Comparison of ENCODE assay signal across 17 mouse cellular contexts in genomic region chr6:147391425-147392158, GRCm38 (mm10).
DNase-seq lines count a peak whose midpoint lies in the region; ATAC-seq lines count a peak whose summit lies in the region.
"Had no signal": no experiment of that assay in that cellular context is flagged by ENCODE, and none has a peak within 500 bp of the region (broad histone marks: within the 10 kb centered on the region; RNA-seq: fewer than 3 reads in every experiment).

No protein-coding gene starts in this region.

- H3K9ac ChIP-seq in midbrain, embryonic 13.5 days (replicated peaks), result no peak overlapping the region
- H3K9ac ChIP-seq in midbrain, embryonic 11.5 days (ENCODE audit: low read length), result no peak overlapping the region
- H3K9ac ChIP-seq in neural tube, embryonic 15.5 days (replicated peaks), result no peak overlapping the region
- H3K9ac ChIP-seq: embryonic facial prominence, embryonic 12.5 days; stomach, embryonic 15.5 days had no signal

- no peak overlapping the region for H3K4me2 ChIP-seq in midbrain, embryonic 13.5 days (replicated peaks)
- H3K4me2 ChIP-seq in midbrain, embryonic 11.5 days, result no peak overlapping the region
- peak overlapping the region; percentile 15; the same call in 1 of the 2 replicates for H3K4me2 ChIP-seq in neural tube, embryonic 15.5 days
- H3K4me2 ChIP-seq: embryonic facial prominence, embryonic 12.5 days; stomach, embryonic 15.5 days had no signal

- H3K36me3 ChIP-seq in midbrain, embryonic 13.5 days, result no peaks in the 10 kb centered on the region
- no peaks in the 10 kb centered on the region for H3K36me3 ChIP-seq in midbrain, embryonic 11.5 days (ENCODE audit: control insufficient read depth, insufficient read depth, low read length)
- no peaks in the 10 kb centered on the region for H3K36me3 ChIP-seq in neural tube, embryonic 15.5 days
- H3K36me3 ChIP-seq: embryonic facial prominence, embryonic 12.5 days; stomach, embryonic 15.5 days had no signal

- no peak overlapping the region for H3K27ac ChIP-seq in midbrain, embryonic 13.5 days
- H3K27ac ChIP-seq in midbrain, embryonic 11.5 days (ENCODE audit: low read depth, low read length), result no peak overlapping the region
- H3K27ac ChIP-seq in neural tube, embryonic 15.5 days (replicated peaks), result no peak overlapping the region
- H3K27ac ChIP-seq: embryonic facial prominence, embryonic 12.5 days; stomach, embryonic 15.5 days had no signal

- no peak overlapping the region for H3K4me3 ChIP-seq in midbrain, embryonic 13.5 days (replicated peaks)
- no peak overlapping the region for H3K4me3 ChIP-seq in midbrain, embryonic 11.5 days (ENCODE audit: low read depth, low read length)
- no peak overlapping the region for H3K4me3 ChIP-seq in neural tube, embryonic 15.5 days (replicated peaks)
- H3K4me3 ChIP-seq: embryonic facial prominence, embryonic 12.5 days; stomach, embryonic 15.5 days had no signal

- no peaks in the 10 kb centered on the region for H3K9me3 ChIP-seq in midbrain, embryonic 13.5 days
- no peaks in the 10 kb centered on the region for H3K9me3 ChIP-seq in midbrain, embryonic 11.5 days (ENCODE audit: control insufficient read depth, low read length)
- H3K9me3 ChIP-seq in neural tube, embryonic 15.5 days (replicated peaks), result no peaks in the 10 kb centered on the region
- H3K9me3 ChIP-seq: embryonic facial prominence, embryonic 12.5 days; stomach, embryonic 15.5 days had no signal

- 54% methylated on average over 14 of the region's 14 CpGs for WGBS in midbrain, embryonic 13.5 days
- WGBS in midbrain, embryonic 11.5 days, result 64% methylated on average over 14 of the region's 14 CpGs
- 40% methylated on average over 14 of the region's 14 CpGs for WGBS in neural tube, embryonic 15.5 days

- no peak for DNase-seq in midbrain, embryonic 11.5 days (ENCODE audit: low spot score, missing footprints)
- DNase-seq in embryo, embryonic 11.5 days (ENCODE audit: low read depth, low spot score), result peak; percentile 19
- peak; percentile 37 for DNase-seq in forelimb bud, embryonic 11.5 days (ENCODE audit: low read depth, low spot score)
- no peak for DNase-seq in spleen, adult 18-20 months
- no peak for DNase-seq in cerebellum, postnatal 36 days
- DNase-seq: adrenal gland, postnatal 25 days; heart, adult 11 months; heart, postnatal 4 days; kidney, adult 8-10 months; lung, postnatal 14 days; right cerebral cortex, postnatal 25 days; thymus, postnatal 36 days had no signal

- peaks cover 7% of the 10 kb centered on the region for H3K4me1 ChIP-seq in midbrain, embryonic 13.5 days (replicated peaks)
- no peaks in the 10 kb centered on the region; the same call in 1 of the 2 replicates for H3K4me1 ChIP-seq in midbrain, embryonic 11.5 days (ENCODE audit: control insufficient read depth, insufficient read depth, low read length)
- H3K4me1 ChIP-seq in neural tube, embryonic 15.5 days, result peaks cover 4% of the 10 kb centered on the region; the same call in 1 of the 2 replicates

- peak; percentile 58; the same call in 1 of the 2 replicates for ATAC-seq in midbrain, embryonic 13.5 days
- no peak for ATAC-seq in midbrain, embryonic 11.5 days (ENCODE audit: low FRiP score)
- ATAC-seq in neural tube, embryonic 15.5 days (ENCODE audit: low FRiP score), result no peak

- H3K27me3 ChIP-seq in midbrain, embryonic 13.5 days, result no peaks in the 10 kb centered on the region
- no peaks in the 10 kb centered on the region for H3K27me3 ChIP-seq in midbrain, embryonic 11.5 days (ENCODE audit: control insufficient read depth, insufficient read depth, low read length)
- H3K27me3 ChIP-seq in neural tube, embryonic 15.5 days (replicated peaks), result no peaks in the 10 kb centered on the region
- H3K27me3 ChIP-seq: CH12.LX; embryonic facial prominence, embryonic 12.5 days; stomach, embryonic 15.5 days had no signal

Comparison
In these comparisons a context has a peak if more than half of its experiments do, and no peak if none do; other contexts are left out.
1. DNase-seq: peak in embryo, embryonic 11.5 days (single experiment) and forelimb bud, embryonic 11.5 days (single experiment); none in midbrain, embryonic 11.5 days (single experiment), spleen, adult 18-20 months (0 of 2) and cerebellum, postnatal 36 days (0 of 2).